Mouse (Mus musculus) forebrain, embryonic 14.5 days (tissue): ENCODE results near the gene Anapc15-ps. TPM values are rescaled to one million over a fixed set of nuclear protein-coding genes. Genes with fewer than 3 reads are reported as not detected.
"Not testable (repeated sequence)": the region's sequence is repeated elsewhere in the genome, so short reads cannot be mapped to it uniquely, and the experiment has no call there.

Experiments used
- ATAC-seq: fragments of 200-750 bp; cut with Nextera tagmentation; 2 replicates; pipeline ENCODE4 v1.8.0; 2017; ENCODE audit warnings: mild to moderate bottlenecking, moderate library complexity
- DNase-seq: peaks from one replicate; pipeline ENCODE4 v3.0.0-alpha.2; 2015; ENCODE audit warnings: low spot score
- H3K27ac ChIP-seq: fragments of 300-500 bp; sonication (generic); 2 replicates; pipeline ENCODE4 v1.5.1; 2014; ENCODE audit warnings: low read depth, mild to moderate bottlenecking, control low read depth, low read length, moderate library complexity
- H3K27me3 ChIP-seq: fragments of 300-500 bp; sonication (generic); replicated peaks from 2 replicates; pipeline ENCODE4 v1.6.1; 2014; ENCODE audit warnings: low read length, control low read depth, mixed read lengths; ENCODE audit not compliant: control insufficient read depth, insufficient read depth
- H3K36me3 ChIP-seq: fragments of 300-500 bp; sonication (generic); 2 replicates; pipeline ENCODE4 v1.6.1; 2014; ENCODE audit warnings: low read length, control low read depth; ENCODE audit not compliant: control insufficient read depth, insufficient read depth
- H3K4me1 ChIP-seq: fragments of 300-500 bp; sonication (generic); 2 replicates; pipeline ENCODE4 v1.6.1; 2014; ENCODE audit warnings: antibody characterized with exemption, low read length, control low read depth; ENCODE audit not compliant: control insufficient read depth, insufficient read depth
- H3K4me2 ChIP-seq: fragments of 300-500 bp; sonication (generic); 2 replicates; pipeline ENCODE4 v1.6.1; 2014; ENCODE audit warnings: mild to moderate bottlenecking, control low read depth, low read length
- H3K4me3 ChIP-seq: fragments of 300-500 bp; sonication (generic); 2 replicates; pipeline ENCODE4 v1.5.1; 2014; ENCODE audit warnings: low read depth, low read length, control low read depth
- H3K9ac ChIP-seq: fragments of 300-500 bp; sonication (generic); 2 replicates; pipeline ENCODE4 v1.6.1; 2014; ENCODE audit warnings: mild to moderate bottlenecking, low read length, control low read depth, moderate library complexity
- H3K9me3 ChIP-seq: fragments of 300-500 bp; sonication (generic); replicated peaks from 2 replicates; pipeline ENCODE4 v1.6.1; 2016; ENCODE audit warnings: low read length, control low read depth, mixed read lengths; ENCODE audit not compliant: control insufficient read depth
- WGBS: fragments of 180-500 bp; shearing (Covaris S2); extraction: QIAGEN DNeasy Blood & Tissue Kit; methylation state at CpG from one replicate; pipeline ENCODE4 v1.1.7; 2014; 5-methylcytosine and 5-hydroxymethylcytosine counted together
- polyA plus RNA-seq: library from polyadenylated mRNA; unstranded; fragments of >200 nt; fragmentation: Nextera tagmentation; extraction: Ambion mirVana; gene quantifications from 2 replicates; pipeline ENCODE4 v1.2.1, GENCODE M21; 2014

The Anapc15-ps gene
- polyA plus RNA-seq, 1 experiment from 2014 or later: not detected

- Histone ChIP-seq H3K9me3 (no peaks in the 10 kb centered on the region), H3K36me3 (no peaks in the 10 kb centered on the region), H3K4me3 (no peak overlapping the region), H3K27ac (no peak overlapping the region), H3K9ac (no peak overlapping the region), H3K4me2 (no peak overlapping the region), H3K27me3 (no peaks in the 10 kb centered on the region), H3K4me1 (no peaks in the 10 kb centered on the region)
- DNase-seq: no peak
- ATAC-seq: no peak
- 78% methylated on average over 5 of the region's 5 CpGs for WGBS
Measured at GRCm38 (mm10) chr10:95639429-95639828, 33.8 kb downstream of the Anapc15-ps start.

GRCm38 (mm10) chr10:95634751-95635150 is 38.5 kb downstream of the Anapc15-ps start:
- H3K4me3 ChIP-seq: no peak overlapping the region
- no peaks in the 10 kb centered on the region for H3K27me3 ChIP-seq
- DNase-seq: no peak
- no peak overlapping the region for H3K4me2 ChIP-seq
- H3K27ac ChIP-seq: no peak overlapping the region
- H3K9me3 ChIP-seq: no peaks in the 10 kb centered on the region
- no peaks in the 10 kb centered on the region for H3K36me3 ChIP-seq
- 89% methylated on average over 15 of the region's 15 CpGs for WGBS
- ATAC-seq: no peak
- H3K9ac ChIP-seq: no peak overlapping the region
- H3K4me1 ChIP-seq: no peaks in the 10 kb centered on the region

GRCm38 (mm10) chr10:95634261-95634660 is 39.0 kb downstream of the Anapc15-ps start:
- no peaks in the 10 kb centered on the region for H3K4me1 ChIP-seq
- no peaks in the 10 kb centered on the region for H3K36me3 ChIP-seq
- no peak overlapping the region for H3K9ac ChIP-seq
- H3K9me3 ChIP-seq: no peaks in the 10 kb centered on the region
- H3K27ac ChIP-seq: no peak overlapping the region
- ATAC-seq (no peak), DNase-seq (no peak)
- no peak overlapping the region for H3K4me3 ChIP-seq
- WGBS: 89% methylated on average over 9 of the region's 9 CpGs
- H3K27me3 ChIP-seq: no peaks in the 10 kb centered on the region
- no peak overlapping the region for H3K4me2 ChIP-seq

- 82% methylated on average over 2 of the region's 2 CpGs for WGBS
- Histone ChIP-seq H3K9me3 (no peaks in the 10 kb centered on the region), H3K4me2 (no peak overlapping the region), H3K4me3 (no peak overlapping the region), H3K4me1 (no peaks in the 10 kb centered on the region), H3K27me3 (no peaks in the 10 kb centered on the region), H3K9ac (no peak overlapping the region), H3K27ac (no peak overlapping the region), H3K36me3 (no peaks in the 10 kb centered on the region)
- DNase-seq (no peak), ATAC-seq (no peak)
Measured at GRCm38 (mm10) chr10:95631568-95631967, 41.7 kb downstream of the Anapc15-ps start.

- DNase-seq (no peak), ATAC-seq (no peak)
- WGBS: 88% methylated on average over 10 of the region's 10 CpGs
- Histone ChIP-seq H3K27ac (no peak overlapping the region), H3K9ac (no peak overlapping the region), H3K36me3 (no peaks in the 10 kb centered on the region), H3K27me3 (no peaks in the 10 kb centered on the region), H3K9me3 (no peaks in the 10 kb centered on the region), H3K4me1 (no peaks in the 10 kb centered on the region), H3K4me3 (no peak overlapping the region), H3K4me2 (no peak overlapping the region)
Measured at GRCm38 (mm10) chr10:95630726-95631345, 42.4 kb downstream of the Anapc15-ps start.

GRCm38 (mm10) chr10:95630166-95630565 is 43.1 kb downstream of the Anapc15-ps start:
- not testable (repeated sequence) for ATAC-seq, H3K36me3 ChIP-seq, H3K4me1 ChIP-seq, H3K9ac ChIP-seq, DNase-seq, H3K9me3 ChIP-seq, H3K27ac ChIP-seq, H3K4me2 ChIP-seq, H3K27me3 ChIP-seq, H3K4me3 ChIP-seq
- 81% methylated on average over 4 of the region's 4 CpGs for WGBS

- H3K4me1 ChIP-seq: peaks cover 3% of the 10 kb centered on the region; the same call in 1 of the 2 replicates
- H3K9me3 ChIP-seq: no peaks in the 10 kb centered on the region
- DNase-seq (no peak), ATAC-seq (no peak)
- no peak overlapping the region for H3K9ac ChIP-seq
- no peak overlapping the region for H3K4me2 ChIP-seq
- H3K4me3 ChIP-seq: no peak overlapping the region
- H3K27ac ChIP-seq: no peak overlapping the region
- H3K27me3 ChIP-seq: no peaks in the 10 kb centered on the region
- 74% methylated on average over 2 of the region's 2 CpGs for WGBS
- H3K36me3 ChIP-seq: no peaks in the 10 kb centered on the region
Measured at GRCm38 (mm10) chr10:95628338-95628737, 44.9 kb downstream of the Anapc15-ps start.

- no peak for DNase-seq
- Histone ChIP-seq H3K36me3 (no peaks in the 10 kb centered on the region), H3K4me1 (peaks cover 3% of the 10 kb centered on the region; the same call in 1 of the 2 replicates), H3K27me3 (no peaks in the 10 kb centered on the region), H3K27ac (no peak overlapping the region), H3K9ac (no peak overlapping the region), H3K9me3 (no peaks in the 10 kb centered on the region), H3K4me2 (no peak overlapping the region), H3K4me3 (no peak overlapping the region)
- WGBS: 89% methylated on average over 6 of the region's 6 CpGs
- no peak for ATAC-seq
Measured at GRCm38 (mm10) chr10:95627381-95627780, 45.9 kb downstream of the Anapc15-ps start.

GRCm38 (mm10) chr10:95625300-95625699 is 48.0 kb downstream of the Anapc15-ps start:
- 81% methylated on average over 6 of the region's 6 CpGs for WGBS
- ATAC-seq (no peak), DNase-seq (no peak)
- no peak overlapping the region for H3K9ac ChIP-seq
- H3K36me3 ChIP-seq: no peaks in the 10 kb centered on the region
- no peak overlapping the region for H3K4me2 ChIP-seq
- H3K4me1 ChIP-seq: peaks cover 4% of the 10 kb centered on the region
- no peaks in the 10 kb centered on the region for H3K27me3 ChIP-seq
- H3K27ac ChIP-seq: no peak overlapping the region
- H3K9me3 ChIP-seq: no peaks in the 10 kb centered on the region
- H3K4me3 ChIP-seq: no peak overlapping the region
